Mouse (Mus musculus): ENCODE measurements around the gene Adgrg3. TPM values are rescaled to one million over a fixed set of nuclear protein-coding genes. Genes with fewer than 3 reads are reported as not detected.
A peak's percentile ranks its signal among the peaks of the same experiment; 100 is the strongest.

Adgrg3 gene
- total RNA-seq, 2 experiments from 2014 or later: 0.33 TPM

DNA sequence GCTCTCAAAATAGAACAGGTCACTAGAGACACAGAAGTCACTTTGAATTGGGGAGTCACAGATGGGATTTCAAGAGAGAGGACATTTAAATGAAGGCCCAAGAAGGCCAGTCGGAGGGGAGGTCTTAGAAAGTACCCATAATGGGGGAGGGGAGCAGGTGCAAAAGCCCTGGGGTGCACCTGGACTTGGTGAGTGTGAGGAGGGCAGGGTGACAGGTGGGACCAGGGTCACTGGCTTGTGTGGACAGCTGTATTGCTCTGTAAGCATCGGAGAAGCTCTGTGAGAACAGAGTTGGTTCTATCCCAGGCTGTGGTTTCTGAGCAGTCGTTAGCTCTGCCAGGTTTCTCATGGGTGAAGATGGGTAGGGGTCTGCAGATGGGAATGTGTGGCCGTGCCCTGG is 25.5 kb upstream of the Adgrg3 start:
- no peak for DNase-seq
- intact Hi-C loops (cut with DNase I; ENCODE audit: low total_unique reads): no loop called here

DNA sequence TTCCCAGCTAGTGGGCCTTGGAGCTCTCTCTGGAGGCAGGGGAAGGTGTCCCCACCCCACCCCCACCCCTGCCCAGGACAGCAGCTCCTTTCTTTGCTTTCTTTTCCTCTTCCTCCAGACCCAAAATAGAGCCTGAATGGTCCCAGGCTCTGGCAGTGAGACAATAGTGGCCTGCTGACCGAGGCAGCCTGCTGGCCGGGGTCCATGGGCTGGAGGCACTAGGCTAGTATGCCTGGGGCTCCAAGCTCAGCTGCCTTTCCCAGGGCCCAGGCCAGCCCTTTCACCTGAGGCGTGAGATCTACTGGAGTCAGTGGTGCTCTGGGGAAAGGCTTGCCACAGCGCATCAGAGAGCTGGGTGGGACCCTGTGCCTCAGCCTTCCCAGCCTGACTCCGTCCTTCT is 25.0 kb upstream of the Adgrg3 start:
- intact Hi-C loops (cut with DNase I; ENCODE audit: low total_unique reads): no loop called here
- peak; percentile 72 for DNase-seq

- intact Hi-C loops (cut with DNase I; ENCODE audit: low total_unique reads): no loop called here
- DNase-seq: no peak
Measured at GRCm38 (mm10) chr8:94992996-94993724, 24.3 kb upstream of the Adgrg3 start.

DNA sequence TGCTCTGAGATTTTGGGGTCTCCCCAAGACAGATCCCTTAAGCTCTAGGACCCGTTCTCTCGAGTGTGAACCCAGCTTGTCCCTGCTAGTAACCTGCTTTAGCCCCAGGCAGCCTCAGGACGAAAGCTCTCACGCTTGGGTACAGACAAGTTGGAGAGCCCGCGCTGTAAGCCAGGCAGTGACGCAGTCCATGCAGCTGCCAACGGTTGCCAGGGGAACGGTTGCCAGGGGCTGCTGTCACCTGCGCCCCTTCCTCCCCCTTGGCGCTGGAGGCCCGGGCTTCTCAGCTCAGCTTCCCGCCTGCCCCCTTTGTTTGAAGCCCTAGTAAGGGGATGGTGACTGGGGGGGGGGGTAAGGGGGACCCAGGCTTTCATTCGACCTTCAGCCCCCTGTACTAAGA is 23.5 kb upstream of the Adgrg3 start:
- intact Hi-C loops (cut with DNase I; ENCODE audit: low total_unique reads): no loop called here
- peak; percentile 37 for DNase-seq

GRCm38 (mm10) chr8:94994510-94994909 is 23.0 kb upstream of the Adgrg3 start:
- DNase-seq: no peak
- intact Hi-C loops (cut with DNase I; ENCODE audit: low total_unique reads): no loop called here

DNA sequence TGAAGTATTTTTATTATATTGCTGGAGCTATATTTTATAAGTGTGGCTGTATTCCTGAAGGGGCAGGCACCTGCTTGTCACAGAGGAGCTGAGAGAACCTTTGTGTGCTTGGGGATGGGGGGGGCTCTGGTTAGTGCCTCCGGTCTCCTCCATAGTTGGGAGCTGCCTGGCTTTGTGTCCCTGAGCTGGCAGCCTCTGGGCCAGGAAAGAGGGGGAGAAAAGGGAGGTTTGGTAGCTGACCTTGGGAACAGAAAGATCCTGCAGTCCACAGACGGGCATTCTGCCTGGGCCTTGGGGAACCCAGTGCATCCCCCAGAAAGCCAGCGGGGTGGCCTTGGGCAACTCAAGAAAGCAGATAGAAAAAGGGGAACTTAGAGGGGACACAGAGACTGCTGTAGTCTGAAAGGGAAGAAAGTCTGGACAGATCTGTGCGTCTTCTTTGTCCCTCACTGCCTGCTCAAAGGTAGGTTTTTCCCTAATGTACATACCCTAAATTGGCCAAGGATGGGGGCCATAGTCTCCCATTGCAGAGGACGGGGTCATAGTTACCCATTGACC is 22.1 kb upstream of the Adgrg3 start:
- DNase-seq: no peak
- intact Hi-C loops (cut with DNase I; ENCODE audit: low total_unique reads): no loop called here

- DNase-seq: no peak
- intact Hi-C loops (cut with DNase I; ENCODE audit: low total_unique reads): no loop called here
Measured at GRCm38 (mm10) chr8:94996037-94996436, 21.5 kb upstream of the Adgrg3 start.

DNA sequence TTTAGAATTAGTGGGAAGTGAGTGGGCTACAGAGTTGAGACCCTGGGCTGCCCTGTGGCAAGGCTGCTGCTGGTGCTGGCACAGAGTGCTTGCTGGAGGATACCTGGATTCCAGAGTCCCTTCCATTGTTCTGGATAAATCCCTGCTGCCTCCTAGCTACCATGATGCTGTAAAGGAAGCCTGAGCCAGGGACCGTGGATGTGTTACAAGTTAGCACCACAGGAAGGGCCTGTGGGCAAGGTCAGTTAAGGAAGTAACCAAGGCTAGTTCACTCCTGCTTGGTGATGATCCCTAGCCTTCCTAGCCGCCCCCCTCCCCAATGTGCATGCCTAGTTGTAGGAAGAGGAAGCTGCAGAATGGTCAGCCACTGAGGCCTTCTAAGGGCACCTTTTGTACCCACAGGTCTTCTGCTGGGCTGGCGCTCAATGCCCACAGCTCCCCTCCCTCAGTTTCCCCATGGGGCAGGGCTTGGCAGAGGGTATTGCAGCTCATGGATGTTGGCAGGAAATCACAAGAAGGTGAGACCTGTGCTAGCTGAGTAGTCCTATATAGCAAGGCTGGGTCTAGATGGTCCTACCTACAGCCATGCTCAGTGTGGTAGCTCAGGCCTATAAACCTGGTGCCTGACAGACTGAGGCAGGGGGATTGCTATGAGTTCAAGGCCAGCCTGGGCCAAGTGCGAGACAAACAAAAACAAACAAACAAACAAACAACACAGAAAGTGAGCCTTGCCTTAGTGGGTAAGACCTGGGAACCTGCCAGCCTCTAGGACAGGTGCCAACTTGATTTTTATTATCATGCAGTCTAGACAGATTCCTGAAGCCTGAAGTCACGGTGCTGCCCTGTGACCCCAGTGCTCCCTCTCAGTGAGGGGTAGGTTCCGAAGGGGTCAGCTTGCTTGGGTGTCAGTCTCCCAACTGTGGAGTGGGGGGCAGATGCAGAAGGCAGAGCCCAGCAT is 20.3 kb upstream of the Adgrg3 start:
- intact Hi-C loops (cut with DNase I; ENCODE audit: low total_unique reads): no loop called here
- DNase-seq: no peak

- no peak for DNase-seq
- intact Hi-C loops (cut with DNase I; ENCODE audit: low total_unique reads): no loop called here
Measured at GRCm38 (mm10) chr8:94997857-94998243, 19.6 kb upstream of the Adgrg3 start.

DNA sequence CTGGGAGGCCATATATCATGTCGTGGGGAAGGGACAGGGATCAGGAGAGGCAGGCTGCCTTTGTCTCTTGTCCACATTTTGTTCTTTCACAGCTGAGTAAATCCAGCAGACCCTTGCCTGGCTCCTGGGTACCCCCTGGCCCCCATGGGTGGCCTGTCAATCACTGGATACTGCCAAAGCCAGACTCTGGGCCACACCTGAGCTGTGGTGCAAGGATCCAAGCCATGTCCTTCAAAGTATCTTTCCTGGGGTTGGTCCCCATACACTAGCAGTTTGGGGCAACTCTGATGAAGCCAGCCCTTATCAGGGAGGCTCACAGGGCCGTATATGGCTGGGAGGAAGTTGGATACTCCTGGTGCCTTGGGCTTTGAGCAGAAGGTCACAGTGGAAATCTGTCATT is 19.1 kb upstream of the Adgrg3 start:
- no peak for DNase-seq
- intact Hi-C loops (cut with DNase I; ENCODE audit: low total_unique reads): no loop called here

- DNase-seq: no peak
- intact Hi-C loops (cut with DNase I; ENCODE audit: low total_unique reads): no loop called here
Measured at GRCm38 (mm10) chr8:94999004-94999403, 18.5 kb upstream of the Adgrg3 start.

DNA sequence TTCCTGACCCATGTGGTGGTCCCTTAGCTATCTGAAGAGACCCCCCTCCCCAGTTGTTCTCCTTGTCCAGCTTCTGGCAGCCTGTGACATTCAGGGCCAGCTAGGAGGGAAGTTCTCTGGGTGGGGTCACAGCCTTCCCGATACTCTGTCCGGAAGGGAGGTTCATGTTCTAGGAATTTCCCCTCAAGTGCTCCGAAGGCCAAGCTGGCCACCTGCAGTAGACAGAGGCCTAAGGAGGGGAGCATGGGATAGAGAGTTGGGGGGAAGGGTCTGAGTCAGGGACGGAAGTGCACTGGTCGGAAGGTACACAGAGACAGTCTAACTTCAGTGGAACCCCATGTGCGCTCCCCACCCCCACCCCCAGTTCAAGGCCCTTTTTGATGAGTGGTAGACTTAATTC is 17.5 kb upstream of the Adgrg3 start:
- no peak for DNase-seq
- intact Hi-C loops (cut with DNase I; ENCODE audit: low total_unique reads): loop anchor here (2.0 kb wide), 1 partner anchor 49 kb away; no protein-coding TSS in a partner anchor

DNA sequence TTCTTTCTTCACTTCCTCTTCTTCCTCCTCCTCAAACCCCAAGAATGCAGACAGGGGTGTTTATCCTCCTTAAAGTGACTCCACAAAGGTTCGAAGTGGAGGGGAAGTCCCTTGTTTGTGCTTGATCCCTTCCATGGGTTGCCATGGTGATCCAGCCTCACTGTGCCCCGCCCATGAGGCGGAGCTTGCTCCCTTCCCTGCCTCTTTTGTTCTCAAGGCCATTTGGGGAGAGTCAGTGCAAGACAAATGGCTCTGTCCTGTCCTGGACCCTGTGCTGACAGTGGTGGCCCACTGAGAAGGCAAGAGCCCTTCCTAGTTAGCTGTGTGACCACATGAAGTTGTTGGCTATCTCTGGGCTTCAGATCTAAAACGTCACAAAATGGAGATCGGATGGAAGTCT is 16.8 kb upstream of the Adgrg3 start:
- intact Hi-C loops (cut with DNase I; ENCODE audit: low total_unique reads): loop anchor here (2.0 kb wide), 1 partner anchor 50 kb away; no protein-coding TSS in a partner anchor
- DNase-seq: peak; percentile 52

DNA sequence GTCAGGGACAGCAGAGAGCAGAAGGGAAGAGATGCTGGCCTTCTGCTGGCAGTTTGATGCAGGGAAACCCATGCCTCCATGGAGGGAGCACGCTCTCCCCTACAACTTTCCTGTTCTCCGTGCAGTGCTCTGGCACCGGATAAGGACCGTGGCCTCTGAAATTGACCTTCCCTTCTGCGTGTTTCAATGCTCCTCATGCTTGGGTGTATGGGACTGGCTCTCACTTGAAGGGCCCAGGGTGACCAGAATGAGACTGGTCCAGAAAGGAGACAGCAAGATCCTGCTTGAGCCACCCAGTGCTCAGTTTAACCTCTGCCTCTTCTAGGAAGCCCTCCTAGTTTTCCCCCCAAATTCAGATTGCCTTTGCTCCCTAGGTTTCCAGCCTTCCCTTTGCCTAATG is 16.3 kb upstream of the Adgrg3 start:
- DNase-seq: no peak
- intact Hi-C loops (cut with DNase I; ENCODE audit: low total_unique reads): loop anchor here (2.0 kb wide), 1 partner anchor 50 kb away; no protein-coding TSS in a partner anchor

- intact Hi-C loops (cut with DNase I; ENCODE audit: low total_unique reads): loop anchor here (2.0 kb wide), 1 partner anchor 51 kb away; no protein-coding TSS in a partner anchor
- peak; percentile 74 for DNase-seq
Measured at GRCm38 (mm10) chr8:95001655-95002054, 15.8 kb upstream of the Adgrg3 start.

DNA sequence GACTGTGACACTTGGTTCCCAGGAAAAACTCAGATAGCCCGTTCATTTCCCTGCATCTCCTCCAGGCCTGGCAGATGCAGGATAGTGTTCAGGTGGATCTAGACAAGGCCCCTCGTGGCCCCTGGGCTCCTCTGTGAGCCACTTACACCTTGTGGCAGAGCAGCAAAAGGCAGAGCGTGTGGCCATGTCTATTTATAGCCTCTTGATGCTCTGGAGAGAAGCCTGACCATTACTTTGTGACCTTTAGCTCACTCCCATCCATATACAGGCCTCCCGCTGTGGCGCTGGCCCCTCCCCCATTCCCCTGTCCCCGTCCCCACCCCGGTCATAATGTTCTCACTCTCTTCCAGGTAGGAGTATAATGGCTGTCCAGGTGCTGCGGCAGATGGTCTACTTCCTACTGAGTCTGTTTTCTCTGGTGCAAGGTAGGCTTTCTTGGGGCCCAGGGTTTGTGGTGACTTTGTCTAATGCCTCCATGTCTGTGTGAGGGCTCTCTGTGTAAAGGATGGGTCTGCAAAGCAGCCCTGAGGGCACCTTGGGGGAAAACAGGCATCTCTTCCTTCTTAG is 15.3 kb upstream of the Adgrg3 start:
- no peak for DNase-seq
- intact Hi-C loops (cut with DNase I; ENCODE audit: low total_unique reads): no loop called here

DNA sequence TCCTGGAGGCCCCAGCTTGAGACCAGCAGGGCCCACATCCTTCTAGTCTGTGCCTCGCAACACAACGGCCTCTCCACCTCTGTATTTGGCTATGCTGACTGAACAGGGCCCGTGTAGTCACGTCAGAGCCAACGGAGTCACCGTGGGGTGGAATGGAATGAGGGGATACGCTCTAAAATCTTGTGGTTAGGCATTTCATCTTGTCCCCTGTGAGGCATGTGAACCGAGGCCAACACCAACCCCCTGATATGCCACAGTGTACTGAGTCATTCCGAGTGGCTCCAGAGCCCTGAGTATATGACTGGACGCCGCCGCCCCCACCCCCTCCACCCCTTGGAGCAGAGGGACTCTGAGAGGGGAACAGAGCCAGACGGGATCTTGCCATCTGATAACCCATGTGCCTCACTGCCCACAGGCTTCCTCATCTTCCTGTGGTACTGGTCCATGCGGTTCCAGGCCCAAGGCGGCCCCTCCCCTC is 5.0 kb upstream of the Adgrg3 start:
- intact Hi-C loops (cut with DNase I; ENCODE audit: low total_unique reads): no loop called here

GRCm38 (mm10) chr8:95015866-95016265 is 1.6 kb upstream of the Adgrg3 start:
- DNase-seq: no peak

More for the DNA sequence above, 5.0 kb upstream of the Adgrg3 start:
- DNase-seq: no peak

DNA sequence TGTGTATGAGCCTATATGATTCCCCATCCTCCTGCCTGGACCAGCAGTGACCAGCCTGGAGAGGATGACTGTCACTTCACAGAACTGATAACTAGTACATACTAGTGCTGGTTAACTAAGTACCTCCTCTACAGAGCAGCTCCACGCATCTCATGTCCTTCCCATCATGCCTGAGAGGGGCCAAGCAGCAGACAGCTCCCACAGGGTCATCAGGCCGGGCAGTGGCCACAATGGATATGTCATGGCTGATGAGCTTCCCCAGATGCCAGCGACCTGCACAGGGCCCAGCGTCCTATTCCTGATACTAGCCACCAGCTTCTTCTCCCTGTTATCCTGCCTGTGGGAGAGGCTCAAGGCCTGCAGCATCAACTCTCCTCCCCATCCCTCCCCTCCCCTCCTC is 808 bp upstream of the Adgrg3 start:
- intact Hi-C loops (cut with DNase I; ENCODE audit: low total_unique reads): no loop called here
- no peak for DNase-seq

More at GRCm38 (mm10) chr8:95015866-95016265, 1.6 kb upstream of the Adgrg3 start:
- intact Hi-C loops (cut with DNase I; ENCODE audit: low total_unique reads): no loop called here

Data from gastrocnemius, postnatal 14 days (tissue).